Mouse (Mus musculus): ENCODE measurements around the gene Cmtr2. TPM values are rescaled to one million over a fixed set of nuclear protein-coding genes. Genes with fewer than 3 reads are reported as not detected.

Cmtr2 gene
- polyA plus RNA-seq, 1 experiment from 2014 or later: 8.0 TPM

GRCm38 (mm10) chr8:110182735-110183367, 32.6 kb upstream of the Cmtr2 start:
- Histone ChIP-seq H3K36me3 (ENCODE audit: insufficient read depth, low read length) (no peaks in the 10 kb centered on the region), H3K4me1 (replicated peaks; ENCODE audit: insufficient read depth, low read length) (no peaks in the 10 kb centered on the region), H3K9ac (ENCODE audit: low read depth, low read length) (no peak overlapping the region), H3K4me3 (replicated peaks; ENCODE audit: low read depth, low read length) (no peak overlapping the region), H3K4me2 (ENCODE audit: low read length) (no peak overlapping the region), H3K27me3 (ENCODE audit: insufficient read depth, low read length) (no peaks in the 10 kb centered on the region), H3K27ac (no peak overlapping the region), H3K9me3 (replicated peaks; ENCODE audit: low read length) (no peaks in the 10 kb centered on the region)
- TF ChIP-seq CTCF (IDR thresholded peaks at IDR 0.05; ENCODE audit: low read depth): no peak
- WGBS: 83% methylated on average over 11 of the region's 11 CpGs
- ATAC-seq (replicated peaks; ENCODE audit: low FRiP score, low read depth) (no peak), DNase-seq (ENCODE audit: low spot score) (no peak)

- Histone ChIP-seq H3K4me2 (ENCODE audit: low read length) (no peak overlapping the region), H3K4me1 (replicated peaks; ENCODE audit: insufficient read depth, low read length) (no peaks in the 10 kb centered on the region), H3K9ac (ENCODE audit: low read depth, low read length) (no peak overlapping the region), H3K27ac (no peak overlapping the region), H3K27me3 (ENCODE audit: insufficient read depth, low read length) (no peaks in the 10 kb centered on the region), H3K9me3 (replicated peaks; ENCODE audit: low read length) (no peaks in the 10 kb centered on the region), H3K4me3 (replicated peaks; ENCODE audit: low read depth, low read length) (no peak overlapping the region), H3K36me3 (ENCODE audit: insufficient read depth, low read length) (no peaks in the 10 kb centered on the region)
- TF ChIP-seq CTCF (IDR thresholded peaks at IDR 0.05; ENCODE audit: low read depth): no peak
- WGBS: 13% methylated on average over 11 of the region's 11 CpGs
- ATAC-seq (replicated peaks; ENCODE audit: low FRiP score, low read depth) (no peak), DNase-seq (ENCODE audit: low spot score) (no peak)
Observed at GRCm38 (mm10) chr8:110183748-110184147, 31.7 kb upstream of the Cmtr2 start.

GRCm38 (mm10) chr8:110185538-110185937, 29.9 kb upstream of the Cmtr2 start:
- Histone ChIP-seq H3K27me3 (ENCODE audit: insufficient read depth, low read length) (no peaks in the 10 kb centered on the region), H3K27ac (no peak overlapping the region)

GRCm38 (mm10) chr8:110188961-110189750, 26.3 kb upstream of the Cmtr2 start:
- 23% methylated on average over 8 of the region's 8 CpGs for WGBS

More at GRCm38 (mm10) chr8:110185538-110185937, 29.9 kb upstream of the Cmtr2 start:
- no peaks in the 10 kb centered on the region for H3K4me1 ChIP-seq (replicated peaks; ENCODE audit: insufficient read depth, low read length)
- ATAC-seq (replicated peaks; ENCODE audit: low FRiP score, low read depth): no peak
- no peak for DNase-seq (ENCODE audit: low spot score)
- H3K4me2 ChIP-seq (ENCODE audit: low read length): no peak overlapping the region
- no peaks in the 10 kb centered on the region for H3K9me3 ChIP-seq (replicated peaks; ENCODE audit: low read length)
- 81% methylated on average over 4 of the region's 4 CpGs for WGBS
- TF ChIP-seq CTCF (IDR thresholded peaks at IDR 0.05; ENCODE audit: low read depth): no peak
- H3K4me3 ChIP-seq (replicated peaks; ENCODE audit: low read depth, low read length): no peak overlapping the region
- no peaks in the 10 kb centered on the region for H3K36me3 ChIP-seq (ENCODE audit: insufficient read depth, low read length)
- H3K9ac ChIP-seq (ENCODE audit: low read depth, low read length): no peak overlapping the region

GRCm38 (mm10) chr8:110196678-110197077, 18.8 kb upstream of the Cmtr2 start:
- Histone ChIP-seq H3K4me3 (replicated peaks; ENCODE audit: low read depth, low read length) (no peak overlapping the region), H3K9me3 (replicated peaks; ENCODE audit: low read length) (no peaks in the 10 kb centered on the region), H3K36me3 (ENCODE audit: insufficient read depth, low read length) (no peaks in the 10 kb centered on the region), H3K27ac (no peak overlapping the region), H3K27me3 (ENCODE audit: insufficient read depth, low read length) (no peaks in the 10 kb centered on the region), H3K9ac (ENCODE audit: low read depth, low read length) (no peak overlapping the region), H3K4me2 (ENCODE audit: low read length) (no peak overlapping the region), H3K4me1 (replicated peaks; ENCODE audit: insufficient read depth, low read length) (no peaks in the 10 kb centered on the region)
- ATAC-seq (replicated peaks; ENCODE audit: low FRiP score, low read depth) (no peak), DNase-seq (ENCODE audit: low spot score) (peak; percentile 89)
- no peak for TF ChIP-seq CTCF (IDR thresholded peaks at IDR 0.05; ENCODE audit: low read depth)
- 2% methylated on average over 5 of the region's 5 CpGs for WGBS

More at GRCm38 (mm10) chr8:110188961-110189750, 26.3 kb upstream of the Cmtr2 start:
- ATAC-seq (replicated peaks; ENCODE audit: low FRiP score, low read depth) (no peak), DNase-seq (ENCODE audit: low spot score) (no peak)
- no peaks in the 10 kb centered on the region for H3K4me1 ChIP-seq (replicated peaks; ENCODE audit: insufficient read depth, low read length)
- no peaks in the 10 kb centered on the region for H3K36me3 ChIP-seq (ENCODE audit: insufficient read depth, low read length)
- no peak overlapping the region for H3K27ac ChIP-seq
- no peaks in the 10 kb centered on the region for H3K9me3 ChIP-seq (replicated peaks; ENCODE audit: low read length)
- no peak for TF ChIP-seq CTCF (IDR thresholded peaks at IDR 0.05; ENCODE audit: low read depth)
- no peak overlapping the region for H3K9ac ChIP-seq (ENCODE audit: low read depth, low read length)
- no peak overlapping the region for H3K4me3 ChIP-seq (replicated peaks; ENCODE audit: low read depth, low read length)
- H3K4me2 ChIP-seq (ENCODE audit: low read length): no peak overlapping the region
- no peaks in the 10 kb centered on the region for H3K27me3 ChIP-seq (ENCODE audit: insufficient read depth, low read length)

- no peak overlapping the region for H3K4me3 ChIP-seq (replicated peaks; ENCODE audit: low read depth, low read length)
- no peak overlapping the region for H3K9ac ChIP-seq (ENCODE audit: low read depth, low read length)
- H3K4me1 ChIP-seq (replicated peaks; ENCODE audit: insufficient read depth, low read length): no peaks in the 10 kb centered on the region
- ATAC-seq (replicated peaks; ENCODE audit: low FRiP score, low read depth) (no peak), DNase-seq (ENCODE audit: low spot score) (no peak)
- no peak overlapping the region for H3K4me2 ChIP-seq (ENCODE audit: low read length)
- WGBS: 35% methylated on average over 11 of the region's 11 CpGs
- H3K9me3 ChIP-seq (replicated peaks; ENCODE audit: low read length): no peaks in the 10 kb centered on the region
- no peaks in the 10 kb centered on the region for H3K27me3 ChIP-seq (ENCODE audit: insufficient read depth, low read length)
- peak; percentile 68 for TF ChIP-seq CTCF (IDR thresholded peaks at IDR 0.05; ENCODE audit: low read depth)
- no peak overlapping the region for H3K27ac ChIP-seq
- H3K36me3 ChIP-seq (ENCODE audit: insufficient read depth, low read length): no peaks in the 10 kb centered on the region
Observed at GRCm38 (mm10) chr8:110201806-110202205, 13.7 kb upstream of the Cmtr2 start.
